Mouse (Mus musculus) lung, postnatal 10 days (tissue): Measurements from ENCODE around the gene Tenm4.
"Not testable (repeated sequence)": the region's sequence is repeated elsewhere in the genome, so short reads cannot be mapped to it uniquely, and the experiment has no call there.

Source experiments
- DNase-seq: peaks from one replicate; pipeline ENCODE4 v3.0.0; 2021

Gene Tenm4

GRCm38 (mm10) chr7:96599081-96599480 is 428.0 kb downstream of the Tenm4 start:
- no peak for DNase-seq

GRCm38 (mm10) chr7:96600381-96600941 is 429.4 kb downstream of the Tenm4 start:
- DNase-seq = no peak

GRCm38 (mm10) chr7:96604091-96604745 is 433.2 kb downstream of the Tenm4 start:
- no peak for DNase-seq

GRCm38 (mm10) chr7:96605316-96605715 is 434.3 kb downstream of the Tenm4 start:
- no peak for DNase-seq

GRCm38 (mm10) chr7:96609854-96610586 is 439.0 kb downstream of the Tenm4 start:
- no peak for DNase-seq

GRCm38 (mm10) chr7:96617371-96617770 is 446.3 kb downstream of the Tenm4 start:
- DNase-seq = no peak

GRCm38 (mm10) chr7:96619930-96620472 is 449.0 kb downstream of the Tenm4 start:
- DNase-seq = no peak

- DNase-seq = peak; percentile 14
Measured at GRCm38 (mm10) chr7:96626338-96626737, 455.3 kb downstream of the Tenm4 start.

- DNase-seq = not testable (repeated sequence)
Measured at GRCm38 (mm10) chr7:96630551-96630950, 459.5 kb downstream of the Tenm4 start.

- no peak for DNase-seq
Measured at GRCm38 (mm10) chr7:96633008-96633407, 462.0 kb downstream of the Tenm4 start.

GRCm38 (mm10) chr7:96635830-96636440 is 464.9 kb downstream of the Tenm4 start:
- DNase-seq = no peak

- DNase-seq = peak; percentile 40
Measured at GRCm38 (mm10) chr7:96643461-96644204, 472.6 kb downstream of the Tenm4 start.

- DNase-seq = no peak
Measured at GRCm38 (mm10) chr7:96644205-96644531, 473.1 kb downstream of the Tenm4 start.

GRCm38 (mm10) chr7:96647657-96648056 is 476.6 kb downstream of the Tenm4 start:
- no peak for DNase-seq

GRCm38 (mm10) chr7:96648606-96649005 is 477.6 kb downstream of the Tenm4 start:
- no peak for DNase-seq

GRCm38 (mm10) chr7:96649171-96649570 is 478.1 kb downstream of the Tenm4 start:
- no peak for DNase-seq

GRCm38 (mm10) chr7:96650435-96650834 is 479.4 kb downstream of the Tenm4 start:
- no peak for DNase-seq

- no peak for DNase-seq
Measured at GRCm38 (mm10) chr7:96651055-96651454, 480.0 kb downstream of the Tenm4 start.

GRCm38 (mm10) chr7:96651626-96652341 is 480.7 kb downstream of the Tenm4 start:
- no peak for DNase-seq

- no peak for DNase-seq
Measured at GRCm38 (mm10) chr7:96652844-96653243, 481.8 kb downstream of the Tenm4 start.

- DNase-seq = no peak
Measured at GRCm38 (mm10) chr7:96654206-96654605, 483.2 kb downstream of the Tenm4 start.

- no peak for DNase-seq
Measured at GRCm38 (mm10) chr7:96655096-96655716, 484.2 kb downstream of the Tenm4 start.
